Mouse (Mus musculus): ENCODE results near the gene Cpeb3.

- TF ChIP-seq CTCF (IDR thresholded peaks at IDR 0.05; ENCODE audit: low read depth, low read length) (no peak), GATA1 (IDR thresholded peaks at IDR 0.05; ENCODE audit: borderline replicate concordance, low read length) (no peak)
These were observed 35.8 kb downstream of the Cpeb3 start for GRCm38 (mm10) chr19:37172566-37173130.
